Comparison of ENCODE assay signal across 8 mouse cellular contexts in genomic region chr6:91213287-91214218, GRCm38 (mm10). TPM values are rescaled to one million over a fixed set of nuclear protein-coding genes. Genes with fewer than 3 reads are reported as not detected.
DNase-seq lines count a peak whose midpoint lies in the region; ATAC-seq lines count a peak whose summit lies in the region.

No protein-coding gene starts in this region.

- peaks cover 23% of the 10 kb centered on the region for H3K27me3 ChIP-seq in heart, embryonic 13.5 days (replicated peaks)
- peaks cover 4% of the 10 kb centered on the region for H3K27me3 ChIP-seq in hindbrain, embryonic 11.5 days (ENCODE audit: control insufficient read depth, insufficient read depth, low read length)
- H3K27me3 ChIP-seq in midbrain, embryonic 12.5 days, result peaks cover 31% of the 10 kb centered on the region

- peak overlapping the region; percentile 78 for H3K9ac ChIP-seq in heart, embryonic 13.5 days
- H3K9ac ChIP-seq in hindbrain, embryonic 11.5 days (ENCODE audit: low read depth, low read length), result no peak overlapping the region; the same call in 1 of the 2 replicates
- no peak overlapping the region; the same call in 1 of the 2 replicates for H3K9ac ChIP-seq in midbrain, embryonic 12.5 days (replicated peaks)

- H3K4me3 ChIP-seq in heart, embryonic 13.5 days, result peak overlapping the region; percentile 56
- H3K4me3 ChIP-seq in hindbrain, embryonic 11.5 days (ENCODE audit: low read depth, low read length), result no peak overlapping the region; the same call in 1 of the 2 replicates
- H3K4me3 ChIP-seq in midbrain, embryonic 12.5 days, result peak overlapping the region; percentile 32; the same call in 1 of the 2 replicates

- 46% methylated on average over 21 of the region's 21 CpGs for WGBS in heart, embryonic 13.5 days
- 62% methylated on average over 21 of the region's 21 CpGs for whole genome bisulfite sequencing in hindbrain, embryonic 11.5 days
- WGBS in midbrain, embryonic 12.5 days, result 62% methylated on average over 21 of the region's 21 CpGs

- no peaks in the 10 kb centered on the region; the same call in 1 of the 2 replicates for H3K36me3 ChIP-seq in heart, embryonic 13.5 days
- no peaks in the 10 kb centered on the region for H3K36me3 ChIP-seq in hindbrain, embryonic 11.5 days (ENCODE audit: control insufficient read depth, insufficient read depth, low read length)
- H3K36me3 ChIP-seq in midbrain, embryonic 12.5 days, result no peaks in the 10 kb centered on the region

- H3K4me2 ChIP-seq in heart, embryonic 13.5 days, result peak overlapping the region; percentile 73
- H3K4me2 ChIP-seq in hindbrain, embryonic 11.5 days (replicated peaks; ENCODE audit: low read depth, low read length), result peak overlapping the region; percentile 51
- H3K4me2 ChIP-seq in midbrain, embryonic 12.5 days (replicated peaks), result peak overlapping the region; percentile 52

- DNase-seq in heart, adult 9 months (ENCODE audit: low spot score in 2 of 2), result no peak
- peak; percentile 60 for DNase-seq in NIH3T3 (ENCODE audit: low read depth)
- DNase-seq in hindbrain, embryonic 11.5 days (ENCODE audit: low spot score), result no peak
- DNase-seq in gastrocnemius, postnatal 25 days, result no peak
- DNase-seq in cerebellum, adult 9-11 months, result no peak
- DNase-seq in urinary bladder, postnatal 10 days (ENCODE audit: low spot score), result no peak

- H3K9me3 ChIP-seq in heart, embryonic 13.5 days, result no peaks in the 10 kb centered on the region
- no peaks in the 10 kb centered on the region for H3K9me3 ChIP-seq in hindbrain, embryonic 11.5 days (ENCODE audit: control insufficient read depth, low read length)
- no peaks in the 10 kb centered on the region for H3K9me3 ChIP-seq in midbrain, embryonic 12.5 days

- H3K4me1 ChIP-seq in heart, embryonic 13.5 days, result peaks cover 89% of the 10 kb centered on the region
- 0 out of 2 replicates have a peak, but pooled peaks cover 5% of the 10 kb centered on the region for H3K4me1 ChIP-seq in hindbrain, embryonic 11.5 days (replicated peaks; ENCODE audit: control insufficient read depth, insufficient read depth, low read length)
- peaks cover 22% of the 10 kb centered on the region for H3K4me1 ChIP-seq in midbrain, embryonic 12.5 days

- H3K27ac ChIP-seq in heart, embryonic 13.5 days (replicated peaks), result peak overlapping the region; percentile 66
- no peak overlapping the region for H3K27ac ChIP-seq in hindbrain, embryonic 11.5 days (ENCODE audit: low read depth, low read length)
- H3K27ac ChIP-seq in midbrain, embryonic 12.5 days (replicated peaks), result no peak overlapping the region

- no peak for ATAC-seq in heart, embryonic 13.5 days (ENCODE audit: extremely low read depth, insufficient number of reproducible peaks, low FRiP score, low TSS enrichment)
- ATAC-seq in hindbrain, embryonic 11.5 days (ENCODE audit: low FRiP score), result no peak
- ATAC-seq in midbrain, embryonic 12.5 days (ENCODE audit: low FRiP score, low read depth), result no peak

RNA-seq across cellular contexts. Expression of gene Fbln2, which starts 1.3 kb away (rescaled TPM):
- 173 and 181 TPM in 2 replicates for polyA plus RNA-seq in heart, embryonic 13.5 days (2015; fragmentation: Nextera tagmentation; extraction: Ambion mirVana)
- polyA plus RNA-seq in hindbrain, embryonic 11.5 days (2014; fragmentation: Nextera tagmentation; extraction: Ambion mirVana), result 30.7 and 36.5 TPM in 2 replicates
- polyA plus RNA-seq in midbrain, embryonic 12.5 days (2016; fragmentation: Nextera tagmentation; extraction: Ambion mirVana), result 41.7 and 66.6 TPM in 2 replicates
- total RNA-seq in gastrocnemius, postnatal 25 days (2021), result 10 to 100 TPM; 47.7 to 50.2 TPM

RNA-seq across cellular contexts. Expression of gene Hdac11, which starts 57.1 kb away (rescaled TPM):
- 8.2 and 9.6 TPM in 2 replicates for polyA plus RNA-seq in heart, embryonic 13.5 days (2015; fragmentation: Nextera tagmentation; extraction: Ambion mirVana)
- polyA plus RNA-seq in hindbrain, embryonic 11.5 days (2014; fragmentation: Nextera tagmentation; extraction: Ambion mirVana), result 13.2 and 14.5 TPM in 2 replicates
- 16.4 and 17.2 TPM in 2 replicates for polyA plus RNA-seq in midbrain, embryonic 12.5 days (2016; fragmentation: Nextera tagmentation; extraction: Ambion mirVana)
- total RNA-seq in gastrocnemius, postnatal 25 days (2021), result 1 to 10 TPM; 5.9 to 6.0 TPM
